Comparison of ENCODE assay signal across 14 mouse cellular contexts in genomic region chr12:112217681-112218080, GRCm38 (mm10).
DNase-seq lines count a peak whose midpoint lies in the region; ATAC-seq and TF ChIP-seq lines count a peak whose summit lies in the region.
"Had no signal": no experiment of that assay in that cellular context is flagged by ENCODE, and none has a peak within 500 bp of the region (broad histone marks: within the 10 kb centered on the region; RNA-seq: fewer than 3 reads in every experiment).

No protein-coding gene starts in this region.

- TF ChIP-seq POLR2A in kidney, adult 2 months (IDR thresholded peaks at IDR 0.05; ENCODE audit: low read depth, low read length), result no peak

- H3K4me2 ChIP-seq in kidney, embryonic 15.5 days, result no peak overlapping the region
- H3K4me2 ChIP-seq in forebrain, embryonic 12.5 days, result no peak overlapping the region
- no peak overlapping the region for H3K4me2 ChIP-seq in midbrain, embryonic 14.5 days (ENCODE audit: low read length)
- H3K4me2 ChIP-seq: heart, embryonic 13.5 days; hindbrain, embryonic 12.5 days; lung, embryonic 14.5 days had no signal

- ATAC-seq in kidney, embryonic 15.5 days (replicated peaks; ENCODE audit: low FRiP score), result no peak
- ATAC-seq in forebrain, embryonic 12.5 days (ENCODE audit: low FRiP score), result no peak
- ATAC-seq in midbrain, embryonic 14.5 days (ENCODE audit: low FRiP score, low TSS enrichment), result no peak

- H3K4me1 ChIP-seq in kidney, adult 2 months (ENCODE audit: control insufficient read depth, insufficient read depth, low read length), result no peaks in the 10 kb centered on the region
- H3K4me1 ChIP-seq in kidney, embryonic 15.5 days, result peaks cover 23% of the 10 kb centered on the region
- H3K4me1 ChIP-seq in forebrain, embryonic 12.5 days, result peaks cover 66% of the 10 kb centered on the region
- H3K4me1 ChIP-seq in midbrain, embryonic 14.5 days (ENCODE audit: control insufficient read depth, insufficient read depth, low read length), result peaks cover 43% of the 10 kb centered on the region
- H3K4me1 ChIP-seq: megakaryocyte, embryonic 14.5 days had no signal

- TF ChIP-seq CTCF in kidney, adult 2 months (conservative IDR thresholded peaks at IDR 0.05; ENCODE audit: insufficient read depth, insufficient read length, low read depth, low read length), result 0 out of 2 replicates have a peak, but pooled peaks have one; percentile 2

- no peak overlapping the region for H3K4me3 ChIP-seq in kidney, adult 2 months (ENCODE audit: insufficient read depth, low read depth, low read length)
- H3K4me3 ChIP-seq in kidney, embryonic 15.5 days (replicated peaks), result no peak overlapping the region
- H3K4me3 ChIP-seq in forebrain, embryonic 12.5 days (replicated peaks), result no peak overlapping the region
- H3K4me3 ChIP-seq in midbrain, embryonic 14.5 days (replicated peaks; ENCODE audit: low read depth, low read length), result no peak overlapping the region
- H3K4me3 ChIP-seq: erythroblast, embryonic 14.5 days; gastrocnemius, adult 2 months; heart, embryonic 13.5 days; hindbrain, embryonic 12.5 days; megakaryocyte, embryonic 14.5 days had no signal

- H3K36me3 ChIP-seq in kidney, adult 2 months (ENCODE audit: control insufficient read depth, insufficient read depth, low read length), result no peaks in the 10 kb centered on the region
- no peaks in the 10 kb centered on the region for H3K36me3 ChIP-seq in kidney, embryonic 15.5 days
- H3K36me3 ChIP-seq in forebrain, embryonic 12.5 days (replicated peaks), result no peaks in the 10 kb centered on the region
- no peaks in the 10 kb centered on the region for H3K36me3 ChIP-seq in midbrain, embryonic 14.5 days (ENCODE audit: control insufficient read depth, insufficient read depth, low read length)
- H3K36me3 ChIP-seq: heart, embryonic 13.5 days; hindbrain, embryonic 12.5 days had no signal

- no peak overlapping the region for H3K27ac ChIP-seq in kidney, adult 2 months (ENCODE audit: insufficient read depth, low read depth, low read length)
- no peak overlapping the region for H3K27ac ChIP-seq in kidney, embryonic 15.5 days
- peak overlapping the region; percentile 86 for H3K27ac ChIP-seq in forebrain, embryonic 12.5 days
- 0 out of 2 replicates have a peak overlapping the region, but pooled peaks have one; percentile 10 for H3K27ac ChIP-seq in midbrain, embryonic 14.5 days (replicated peaks; ENCODE audit: low read depth, low read length)
- H3K27ac ChIP-seq: gastrocnemius, adult 2 months; heart, embryonic 13.5 days; hindbrain, embryonic 12.5 days had no signal

- H3K27me3 ChIP-seq in kidney, adult 2 months (replicated peaks; ENCODE audit: control insufficient read depth, insufficient read depth, low read length), result no peaks in the 10 kb centered on the region
- H3K27me3 ChIP-seq in kidney, embryonic 15.5 days, result peaks cover 74% of the 10 kb centered on the region
- no peaks in the 10 kb centered on the region for H3K27me3 ChIP-seq in forebrain, embryonic 12.5 days
- no peaks in the 10 kb centered on the region for H3K27me3 ChIP-seq in midbrain, embryonic 14.5 days (ENCODE audit: control insufficient read depth, insufficient read depth, low read length)

- peak; percentile 76 for DNase-seq in kidney, adult 2 months
- peak; percentile 60 for DNase-seq in kidney, adult 9 months
- DNase-seq in midbrain, embryonic 14.5 days, result no peak
- DNase-seq in thymus, postnatal 36 days, result no peak
- no peak for DNase-seq in left cerebral cortex, adult 18-20 months (ENCODE audit: low spot score in 2 of 2)
- DNase-seq: cerebellum, adult 11-12 months; gastrocnemius, adult 2 months; lung, embryonic 14.5 days had no signal

- WGBS in kidney, adult 2 months, result 54% methylated on average over 3 of the region's 3 CpGs
- WGBS in kidney, embryonic 15.5 days, result 53% methylated on average over 3 of the region's 3 CpGs
- WGBS in forebrain, embryonic 12.5 days, result 65% methylated on average over 3 of the region's 3 CpGs
- WGBS in midbrain, embryonic 14.5 days, result 65% methylated on average over 3 of the region's 3 CpGs

- no peaks in the 10 kb centered on the region for H3K9me3 ChIP-seq in kidney, embryonic 15.5 days (replicated peaks)
- no peaks in the 10 kb centered on the region for H3K9me3 ChIP-seq in forebrain, embryonic 12.5 days
- H3K9me3 ChIP-seq in midbrain, embryonic 14.5 days (ENCODE audit: control insufficient read depth, low read length), result no peaks in the 10 kb centered on the region
- H3K9me3 ChIP-seq: heart, embryonic 13.5 days; hindbrain, embryonic 12.5 days; megakaryocyte, embryonic 14.5 days had no signal

- H3K9ac ChIP-seq in kidney, embryonic 15.5 days, result no peak overlapping the region
- 0 out of 2 replicates have a peak overlapping the region, but pooled peaks have one; percentile 17 for H3K9ac ChIP-seq in forebrain, embryonic 12.5 days
- H3K9ac ChIP-seq in midbrain, embryonic 14.5 days (replicated peaks; ENCODE audit: low read length), result no peak overlapping the region
- H3K9ac ChIP-seq: heart, embryonic 13.5 days; hindbrain, embryonic 12.5 days; lung, embryonic 14.5 days had no signal

Comparison
In these comparisons a context has a peak if more than half of its experiments do, and no peak if none do; other contexts are left out.
1. DNase-seq: peak in kidney, adult 2 months (single experiment) and kidney, adult 9 months (single experiment); none in midbrain, embryonic 14.5 days (single experiment), thymus, postnatal 36 days (0 of 2) and left cerebral cortex, adult 18-20 months (0 of 2).
2. H3K27ac ChIP-seq: peak in forebrain, embryonic 12.5 days (single experiment) and midbrain, embryonic 14.5 days (single experiment); none in kidney, adult 2 months (single experiment) and kidney, embryonic 15.5 days (single experiment).